Mouse (Mus musculus) neural tube, embryonic 12.5 days (tissue): ENCODE results near the gene Fhad1. TPM values are rescaled to one million over a fixed set of nuclear protein-coding genes. Genes with fewer than 3 reads are reported as not detected.

Experiments
- ATAC-seq: fragments of 200-750 bp; cut with Nextera tagmentation; 2 replicates; pipeline ENCODE4 v1.8.0; 2017; ENCODE audit warnings: low read depth, mild to moderate bottlenecking, moderate TSS enrichment, moderate library complexity; ENCODE audit not compliant: low FRiP score
- H3K27ac ChIP-seq: fragments of 300-500 bp; sonication (generic); 2 replicates; pipeline ENCODE4 v1.5.1; 2016
- H3K27me3 ChIP-seq: fragments of 300-500 bp; sonication (generic); replicated peaks from 2 replicates; pipeline ENCODE4 v1.6.1; 2016; ENCODE audit warnings: mild to moderate bottlenecking
- H3K36me3 ChIP-seq: fragments of 300-500 bp; sonication (generic); 2 replicates; pipeline ENCODE4 v1.6.1; 2016; ENCODE audit warnings: mild to moderate bottlenecking
- H3K4me1 ChIP-seq: fragments of 300-500 bp; sonication (generic); 2 replicates; pipeline ENCODE4 v1.6.1; 2016
- H3K4me2 ChIP-seq: fragments of 300-500 bp; sonication (generic); replicated peaks from 2 replicates; pipeline ENCODE4 v1.6.1; 2016; ENCODE audit warnings: mild to moderate bottlenecking
- H3K4me3 ChIP-seq: fragments of 300-500 bp; sonication (generic); 2 replicates; pipeline ENCODE4 v1.5.1; 2016
- H3K9ac ChIP-seq: fragments of 300-500 bp; sonication (generic); 2 replicates; pipeline ENCODE4 v1.6.1; 2016; ENCODE audit warnings: mild to moderate bottlenecking
- H3K9me3 ChIP-seq: fragments of 300-500 bp; sonication (generic); 2 replicates; pipeline ENCODE4 v1.6.1; 2016; ENCODE audit warnings: mild to moderate bottlenecking
- WGBS: fragments of 180-500 bp; shearing (Covaris S2); methylation state at CpG from one replicate; pipeline ENCODE4 v1.1.7; 2016; 5-methylcytosine and 5-hydroxymethylcytosine counted together
- polyA plus RNA-seq: library from polyadenylated mRNA; unstranded; fragments of >200 nt; fragmentation: Nextera tagmentation; extraction: Ambion mirVana; gene quantifications from 2 replicates; pipeline ENCODE4 v1.2.1, GENCODE M21; 2016

Fhad1 gene
- polyA plus RNA-seq, 1 experiment from 2014 or later, result 4.1 TPM

GRCm38 (mm10) chr4:141914040-141914439 is 100.8 kb downstream of the Fhad1 start:
- H3K27ac ChIP-seq, result no peak overlapping the region
- WGBS, result 42% methylated on average over 7 of the region's 7 CpGs
- no peak overlapping the region for H3K4me2 ChIP-seq
- H3K4me1 ChIP-seq, result peaks cover 4% of the 10 kb centered on the region; the same call in 1 of the 2 replicates
- no peak overlapping the region for H3K4me3 ChIP-seq
- no peaks in the 10 kb centered on the region for H3K9me3 ChIP-seq
- H3K36me3 ChIP-seq, result no peaks in the 10 kb centered on the region
- H3K9ac ChIP-seq, result no peak overlapping the region
- ATAC-seq, result no peak
- H3K27me3 ChIP-seq, result no peaks in the 10 kb centered on the region

- Histone ChIP-seq H3K4me3 (no peak overlapping the region), H3K9me3 (no peaks in the 10 kb centered on the region), H3K4me1 (peaks cover 4% of the 10 kb centered on the region; the same call in 1 of the 2 replicates), H3K27ac (no peak overlapping the region), H3K4me2 (no peak overlapping the region), H3K9ac (no peak overlapping the region), H3K36me3 (no peaks in the 10 kb centered on the region), H3K27me3 (no peaks in the 10 kb centered on the region)
- ATAC-seq, result no peak
- WGBS, result 84% methylated on average over 13 of the region's 13 CpGs
These were observed 101.5 kb downstream of the Fhad1 start for GRCm38 (mm10) chr4:141913201-141913993.

GRCm38 (mm10) chr4:141904710-141905109 is 110.2 kb downstream of the Fhad1 start:
- Histone ChIP-seq H3K4me3 (no peak overlapping the region), H3K4me1 (peaks cover 31% of the 10 kb centered on the region), H3K9ac (no peak overlapping the region), H3K36me3 (no peaks in the 10 kb centered on the region), H3K27me3 (no peaks in the 10 kb centered on the region), H3K4me2 (no peak overlapping the region), H3K9me3 (no peaks in the 10 kb centered on the region), H3K27ac (no peak overlapping the region)
- no peak for ATAC-seq
- WGBS, result 90% methylated on average over 9 of the region's 9 CpGs

GRCm38 (mm10) chr4:141902479-141902858 is 112.4 kb downstream of the Fhad1 start:
- no peak overlapping the region for H3K4me3 ChIP-seq
- H3K9me3 ChIP-seq, result no peaks in the 10 kb centered on the region
- ATAC-seq, result peak; percentile 3; the same call in 1 of the 2 replicates
- H3K36me3 ChIP-seq, result no peaks in the 10 kb centered on the region
- H3K9ac ChIP-seq, result no peak overlapping the region
- peaks cover 48% of the 10 kb centered on the region for H3K4me1 ChIP-seq
- H3K27ac ChIP-seq, result peak overlapping the region; percentile 54; the same call in 1 of the 2 replicates
- H3K4me2 ChIP-seq, result no peak overlapping the region
- 79% methylated on average over 8 of the region's 8 CpGs for WGBS
- H3K27me3 ChIP-seq, result no peaks in the 10 kb centered on the region

DNA sequence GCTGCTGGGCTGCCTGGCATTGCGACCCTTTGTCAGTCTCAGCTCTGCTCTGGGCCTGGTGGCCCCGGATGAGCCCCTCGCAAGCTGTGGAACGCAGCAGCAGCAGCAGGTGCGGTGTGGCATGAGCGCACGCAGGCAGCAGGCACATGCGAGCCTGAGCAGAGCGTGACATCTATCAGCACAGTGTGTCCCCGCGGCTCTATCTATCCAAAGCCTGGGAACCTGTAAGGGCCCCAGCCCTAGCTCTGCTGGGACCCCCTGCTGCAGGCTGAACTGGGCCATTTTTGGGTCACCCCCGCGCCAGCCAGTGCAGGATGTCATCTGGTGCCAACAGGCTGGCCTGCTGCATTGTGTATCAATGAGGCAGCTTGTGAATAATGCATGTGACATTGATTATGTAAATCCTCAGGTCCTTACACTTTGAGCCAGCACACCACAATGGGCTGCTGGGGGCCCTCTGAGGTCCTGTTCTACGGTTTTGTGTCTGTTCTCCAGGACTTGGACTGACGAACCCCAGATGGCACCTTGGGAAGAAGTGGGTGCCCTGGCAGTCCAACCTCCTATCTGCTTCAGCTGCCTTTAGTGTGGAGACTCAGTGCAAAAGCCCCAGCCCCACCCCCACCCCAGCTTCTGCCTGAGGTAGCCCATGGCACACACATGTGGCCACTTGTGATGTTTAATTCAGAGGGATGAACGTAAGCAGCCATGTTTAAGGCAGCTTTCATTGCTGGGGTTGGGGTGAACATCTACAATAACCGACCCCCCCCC is 113.0 kb downstream of the Fhad1 start:
- no peak overlapping the region for H3K9ac ChIP-seq
- H3K27me3 ChIP-seq, result no peaks in the 10 kb centered on the region
- H3K4me3 ChIP-seq, result no peak overlapping the region
- H3K4me2 ChIP-seq, result peak overlapping the region; percentile 30; the same call in 1 of the 2 replicates
- 18% methylated on average over 17 of the region's 17 CpGs for WGBS
- H3K36me3 ChIP-seq, result no peaks in the 10 kb centered on the region
- peak; percentile 74 for ATAC-seq
- no peaks in the 10 kb centered on the region for H3K9me3 ChIP-seq
- H3K27ac ChIP-seq, result peak overlapping the region; percentile 54
- H3K4me1 ChIP-seq, result peaks cover 49% of the 10 kb centered on the region

DNA sequence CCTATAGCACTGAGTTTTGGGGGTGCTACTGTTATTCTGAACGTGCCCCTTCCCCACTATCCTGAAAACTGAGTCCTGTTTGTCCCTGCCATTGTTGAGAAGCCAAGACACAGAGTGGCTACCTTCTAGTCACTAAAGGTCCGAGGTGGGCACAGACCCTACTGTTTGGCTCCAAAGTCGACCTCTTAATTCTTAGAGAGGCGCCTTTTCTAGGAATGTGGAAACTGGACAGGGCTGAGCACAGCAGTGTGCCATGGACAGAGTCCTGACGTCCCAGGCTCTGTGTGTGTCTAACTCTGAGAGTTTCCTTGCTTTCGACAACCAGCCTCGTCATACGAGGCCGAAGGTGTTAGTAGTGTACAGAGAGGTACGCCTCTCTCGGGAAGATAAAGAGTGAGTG is 114.5 kb downstream of the Fhad1 start:
- H3K36me3 ChIP-seq, result no peaks in the 10 kb centered on the region
- H3K9me3 ChIP-seq, result no peaks in the 10 kb centered on the region
- H3K4me1 ChIP-seq, result peaks cover 52% of the 10 kb centered on the region
- H3K9ac ChIP-seq, result no peak overlapping the region
- no peak for ATAC-seq
- WGBS, result 60% methylated on average over 11 of the region's 11 CpGs
- no peaks in the 10 kb centered on the region for H3K27me3 ChIP-seq
- 0 out of 2 replicates have a peak overlapping the region, but pooled peaks have one; percentile 27 for H3K27ac ChIP-seq
- no peak overlapping the region for H3K4me2 ChIP-seq
- no peak overlapping the region for H3K4me3 ChIP-seq

DNA sequence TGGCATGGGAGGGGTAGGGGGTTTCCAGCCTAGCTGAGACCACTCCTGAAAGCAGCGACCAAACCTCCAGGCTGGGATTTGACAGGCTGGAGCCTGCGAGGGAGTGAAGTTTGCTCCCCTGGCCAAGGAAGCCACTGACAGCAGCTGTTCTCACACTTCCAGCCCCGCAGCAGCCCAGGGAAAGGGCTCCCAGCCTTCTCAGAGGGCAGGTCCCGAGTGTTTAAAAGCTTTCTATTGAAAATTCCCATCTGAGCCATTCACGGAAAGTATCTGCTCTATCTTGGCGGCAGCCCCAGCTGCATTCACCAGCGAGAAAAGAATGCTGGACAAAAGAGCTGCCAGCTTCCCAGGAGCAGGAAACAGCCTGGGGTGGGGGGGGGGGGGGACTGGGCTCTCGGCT is 114.9 kb downstream of the Fhad1 start:
- WGBS, result 3% methylated on average over 8 of the region's 8 CpGs
- Histone ChIP-seq H3K27ac (peak overlapping the region; percentile 17; the same call in 1 of the 2 replicates), H3K36me3 (no peaks in the 10 kb centered on the region), H3K27me3 (no peaks in the 10 kb centered on the region), H3K9ac (no peak overlapping the region), H3K4me3 (no peak overlapping the region), H3K4me2 (peak overlapping the region; percentile 26), H3K4me1 (peaks cover 52% of the 10 kb centered on the region), H3K9me3 (no peaks in the 10 kb centered on the region)
- peak; percentile 23 for ATAC-seq

DNA sequence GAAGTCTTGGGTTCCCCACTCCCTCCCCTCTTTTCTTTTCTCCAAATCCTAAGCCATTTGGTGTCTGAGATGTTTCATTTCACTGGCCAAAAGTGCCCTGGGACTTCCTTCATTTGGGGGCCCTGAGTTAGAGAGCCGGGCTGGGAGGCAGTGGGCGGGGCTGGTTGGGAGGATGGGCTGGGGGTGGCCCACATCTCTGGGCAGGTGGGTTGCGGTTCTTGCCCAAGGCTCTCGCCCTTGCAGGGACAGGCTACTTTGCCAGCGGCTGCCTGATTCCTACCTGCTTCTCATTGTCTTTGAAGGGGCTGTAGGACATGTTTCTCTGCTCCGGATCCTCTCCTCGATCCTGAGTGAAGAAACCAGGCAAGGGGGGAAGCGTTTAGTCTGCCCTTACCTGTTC is 116.0 kb downstream of the Fhad1 start:
- Histone ChIP-seq H3K36me3 (no peaks in the 10 kb centered on the region), H3K9me3 (no peaks in the 10 kb centered on the region), H3K4me2 (no peak overlapping the region), H3K27ac (peak overlapping the region; percentile 17; the same call in 1 of the 2 replicates), H3K4me3 (no peak overlapping the region), H3K9ac (no peak overlapping the region), H3K4me1 (peaks cover 52% of the 10 kb centered on the region), H3K27me3 (no peaks in the 10 kb centered on the region)
- no peak for ATAC-seq
- WGBS, result 80% methylated on average over 8 of the region's 8 CpGs

DNA sequence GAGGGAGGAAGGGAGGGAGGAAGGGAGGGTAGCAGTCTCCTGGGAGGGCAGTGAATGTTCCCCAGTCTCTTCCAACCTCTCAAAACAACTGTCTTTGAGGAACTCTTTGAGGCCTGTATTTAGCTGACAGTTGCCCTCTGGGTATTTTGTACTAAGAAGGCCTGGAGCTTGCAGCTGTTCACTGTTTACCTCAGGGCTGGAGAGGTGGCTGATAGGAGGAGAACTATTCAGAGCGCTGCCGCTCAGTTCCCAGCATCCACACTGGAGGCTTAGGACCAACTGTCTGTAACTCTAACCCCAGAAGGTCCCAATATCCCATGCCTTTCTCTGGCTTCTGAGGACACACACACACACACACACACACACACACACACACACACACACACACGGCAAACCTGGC is 117.0 kb downstream of the Fhad1 start:
- no peak for ATAC-seq
- H3K9me3 ChIP-seq, result no peaks in the 10 kb centered on the region
- H3K9ac ChIP-seq, result no peak overlapping the region
- H3K27ac ChIP-seq, result no peak overlapping the region
- peaks cover 51% of the 10 kb centered on the region for H3K4me1 ChIP-seq
- H3K4me3 ChIP-seq, result no peak overlapping the region
- no peaks in the 10 kb centered on the region for H3K36me3 ChIP-seq
- no peak overlapping the region for H3K4me2 ChIP-seq
- WGBS, result 70% methylated on average over 3 of the region's 3 CpGs
- no peaks in the 10 kb centered on the region for H3K27me3 ChIP-seq

DNA sequence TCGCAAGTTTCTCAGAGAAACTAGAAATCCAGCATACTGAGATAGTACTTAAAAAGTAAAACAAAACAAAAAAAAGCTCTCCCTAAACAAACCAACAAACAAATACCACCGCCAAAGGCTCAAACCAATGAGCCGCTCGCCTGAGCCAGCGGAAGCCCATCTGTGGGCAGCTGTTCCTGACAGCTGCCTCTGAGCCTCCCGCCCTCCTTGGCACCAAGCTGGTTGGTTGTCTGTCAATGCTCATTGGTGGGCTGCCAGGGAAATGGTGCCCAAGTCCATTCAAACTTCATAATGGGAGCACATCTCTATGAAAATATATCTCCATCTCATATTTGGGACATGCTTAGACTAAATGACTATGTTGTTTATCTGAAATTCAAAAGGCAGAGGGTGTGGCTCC is 117.7 kb downstream of the Fhad1 start:
- WGBS, result 93% methylated on average over 6 of the region's 6 CpGs
- Histone ChIP-seq H3K27ac (no peak overlapping the region), H3K4me1 (peaks cover 45% of the 10 kb centered on the region)

GRCm38 (mm10) chr4:141895772-141896171 is 119.1 kb downstream of the Fhad1 start:
- Histone ChIP-seq H3K27ac (no peak overlapping the region), H3K4me1 (peaks cover 31% of the 10 kb centered on the region)
- WGBS, result 56% methylated on average over 12 of the region's 12 CpGs

More for the DNA sequence above, 117.7 kb downstream of the Fhad1 start:
- no peak for ATAC-seq
- Histone ChIP-seq H3K4me3 (no peak overlapping the region), H3K27me3 (no peaks in the 10 kb centered on the region), H3K9me3 (no peaks in the 10 kb centered on the region), H3K4me2 (no peak overlapping the region), H3K36me3 (no peaks in the 10 kb centered on the region), H3K9ac (no peak overlapping the region)

GRCm38 (mm10) chr4:141893157-141893784 is 121.6 kb downstream of the Fhad1 start:
- no peaks in the 10 kb centered on the region for H3K9me3 ChIP-seq
- WGBS, result 89% methylated on average over 8 of the region's 8 CpGs
- H3K36me3 ChIP-seq, result no peaks in the 10 kb centered on the region
- peaks cover 11% of the 10 kb centered on the region for H3K4me1 ChIP-seq
- H3K27ac ChIP-seq, result no peak overlapping the region
- H3K4me3 ChIP-seq, result no peak overlapping the region
- H3K4me2 ChIP-seq, result no peak overlapping the region
- no peaks in the 10 kb centered on the region for H3K27me3 ChIP-seq
- H3K9ac ChIP-seq, result no peak overlapping the region
- no peak for ATAC-seq

More at GRCm38 (mm10) chr4:141895772-141896171, 119.1 kb downstream of the Fhad1 start:
- Histone ChIP-seq H3K9me3 (no peaks in the 10 kb centered on the region), H3K36me3 (no peaks in the 10 kb centered on the region), H3K9ac (no peak overlapping the region), H3K27me3 (no peaks in the 10 kb centered on the region), H3K4me2 (no peak overlapping the region), H3K4me3 (no peak overlapping the region)
- ATAC-seq, result no peak
